Mouse (Mus musculus) forebrain, embryonic 15.5 days (tissue): Measurements from ENCODE around the gene Hhat. TPM values are rescaled to one million over a fixed set of nuclear protein-coding genes. Genes with fewer than 3 reads are reported as not detected.

Experiments used
- ATAC-seq: fragments of 200-750 bp; cut with Nextera tagmentation; replicated peaks from 2 replicates; pipeline ENCODE4 v1.8.0; 2017; ENCODE audit warnings: mild to moderate bottlenecking, moderate TSS enrichment, moderate library complexity
- H3K27ac ChIP-seq: fragments of 300-500 bp; sonication (generic); replicated peaks from 2 replicates; pipeline ENCODE4 v1.5.1; 2015; ENCODE audit warnings: mild to moderate bottlenecking, inconsistent platforms
- H3K27me3 ChIP-seq: fragments of 300-500 bp; sonication (generic); 2 replicates; pipeline ENCODE4 v1.6.1; 2015; ENCODE audit warnings: inconsistent platforms
- H3K36me3 ChIP-seq: fragments of 300-500 bp; sonication (generic); 2 replicates; pipeline ENCODE4 v1.6.1; 2015; ENCODE audit warnings: mild to moderate bottlenecking, inconsistent platforms
- H3K4me1 ChIP-seq: fragments of 300-500 bp; sonication (generic); 2 replicates; pipeline ENCODE4 v1.6.1; 2015; ENCODE audit warnings: inconsistent platforms
- H3K4me2 ChIP-seq: fragments of 300-500 bp; sonication (generic); replicated peaks from 2 replicates; pipeline ENCODE4 v1.6.1; 2015; ENCODE audit warnings: mild to moderate bottlenecking, inconsistent platforms
- H3K4me3 ChIP-seq: fragments of 300-500 bp; sonication (generic); 2 replicates; pipeline ENCODE4 v1.5.1; 2015; ENCODE audit warnings: mild to moderate bottlenecking, inconsistent platforms
- H3K9ac ChIP-seq: fragments of 300-500 bp; sonication (generic); replicated peaks from 2 replicates; pipeline ENCODE4 v1.6.1; 2015; ENCODE audit warnings: mild to moderate bottlenecking, inconsistent platforms
- H3K9me3 ChIP-seq: fragments of 300-500 bp; sonication (generic); 2 replicates; pipeline ENCODE4 v1.6.1; 2016; ENCODE audit warnings: inconsistent platforms
- WGBS: fragments of 180-500 bp; shearing (Covaris S2); methylation state at CpG from one replicate; pipeline ENCODE4 v1.1.7; 2015; ENCODE audit warnings: mixed read lengths; 5-methylcytosine and 5-hydroxymethylcytosine counted together
- polyA plus RNA-seq: library from polyadenylated mRNA; unstranded; fragments of >200 nt; fragmentation: Nextera tagmentation; extraction: Ambion mirVana; gene quantifications from 2 replicates; pipeline ENCODE4 v1.2.1, GENCODE M21; 2015

Gene Hhat
- polyA plus RNA-seq, 1 experiment from 2014 or later = 2.0 TPM

- Histone ChIP-seq H3K4me2 (no peak overlapping the region), H3K4me3 (no peak overlapping the region), H3K27ac (no peak overlapping the region), H3K9me3 (no peaks in the 10 kb centered on the region), H3K9ac (no peak overlapping the region), H3K36me3 (no peaks in the 10 kb centered on the region), H3K27me3 (no peaks in the 10 kb centered on the region), H3K4me1 (no peaks in the 10 kb centered on the region)
- WGBS = 84% methylated on average over 6 of the region's 6 CpGs
- no peak for ATAC-seq
Measured at GRCm38 (mm10) chr1:192657417-192657816, 113.6 kb downstream of the Hhat start.

DNA sequence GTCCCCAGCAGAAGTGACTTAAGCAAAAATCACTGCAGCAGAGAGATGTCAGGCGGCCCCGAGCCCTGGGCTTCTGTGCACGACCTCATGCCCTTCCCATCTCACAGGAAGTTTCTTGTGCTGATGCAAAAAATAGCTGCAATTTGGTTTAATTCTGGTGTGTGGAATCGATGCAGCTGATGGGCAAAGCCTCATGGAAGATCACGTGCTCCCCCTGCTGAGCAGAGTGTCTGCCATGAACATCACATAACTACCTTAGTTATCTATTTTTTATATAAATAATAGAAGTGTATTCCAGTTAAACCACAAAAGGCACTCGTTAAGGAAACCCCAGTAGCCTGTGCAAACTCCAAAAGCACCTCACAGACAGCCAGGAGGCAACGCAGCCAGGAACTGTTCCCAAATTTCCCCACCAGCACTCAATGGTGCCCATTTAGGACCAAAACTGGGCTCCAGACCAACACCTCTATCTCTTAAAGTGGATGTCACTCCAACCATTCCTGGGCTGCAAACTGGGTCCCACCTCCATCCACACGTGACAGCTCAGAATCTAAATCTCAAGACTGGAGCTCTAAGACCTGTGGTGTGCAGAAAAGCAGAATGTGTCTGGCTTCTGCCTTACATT is 118.9 kb downstream of the Hhat start:
- Histone ChIP-seq H3K9ac (no peak overlapping the region), H3K4me1 (no peaks in the 10 kb centered on the region), H3K27me3 (no peaks in the 10 kb centered on the region), H3K36me3 (no peaks in the 10 kb centered on the region), H3K4me3 (no peak overlapping the region), H3K4me2 (no peak overlapping the region), H3K27ac (no peak overlapping the region), H3K9me3 (no peaks in the 10 kb centered on the region)
- no peak for ATAC-seq
- WGBS = 56% methylated on average over 8 of the region's 8 CpGs

- 86% methylated on average over 7 of the region's 7 CpGs for whole genome bisulfite sequencing
- no peak for ATAC-seq
- Histone ChIP-seq H3K27ac (no peak overlapping the region), H3K27me3 (no peaks in the 10 kb centered on the region), H3K9ac (no peak overlapping the region), H3K4me3 (no peak overlapping the region), H3K4me2 (no peak overlapping the region), H3K36me3 (no peaks in the 10 kb centered on the region), H3K4me1 (no peaks in the 10 kb centered on the region), H3K9me3 (no peaks in the 10 kb centered on the region)
Measured at GRCm38 (mm10) chr1:192650586-192650985, 120.4 kb downstream of the Hhat start.

DNA sequence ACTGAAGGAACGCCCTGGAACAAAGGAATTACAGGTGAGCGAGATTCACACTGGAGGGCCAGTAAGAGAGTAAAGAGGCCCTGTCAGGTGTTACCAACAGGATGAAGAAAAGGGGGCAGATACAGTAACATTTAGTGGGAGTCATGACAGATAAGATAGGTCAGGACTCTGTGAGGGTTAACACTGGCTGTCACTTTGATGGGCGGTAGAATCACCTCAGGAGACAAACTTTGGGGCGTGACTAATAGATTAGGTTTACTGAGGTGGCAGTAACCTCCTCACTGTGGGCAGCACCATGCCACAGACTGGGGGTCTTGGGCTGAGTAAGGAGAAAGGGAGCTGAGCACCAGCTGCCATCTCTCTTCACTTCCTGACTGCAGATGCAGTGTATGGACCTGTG is 121.0 kb downstream of the Hhat start:
- H3K27ac ChIP-seq = no peak overlapping the region
- H3K9ac ChIP-seq = no peak overlapping the region
- no peak overlapping the region for H3K4me3 ChIP-seq
- H3K4me2 ChIP-seq = no peak overlapping the region
- no peak for ATAC-seq
- H3K4me1 ChIP-seq = no peaks in the 10 kb centered on the region
- no peaks in the 10 kb centered on the region for H3K9me3 ChIP-seq
- WGBS = 80% methylated on average over 4 of the region's 4 CpGs
- no peaks in the 10 kb centered on the region for H3K27me3 ChIP-seq
- H3K36me3 ChIP-seq = no peaks in the 10 kb centered on the region

DNA sequence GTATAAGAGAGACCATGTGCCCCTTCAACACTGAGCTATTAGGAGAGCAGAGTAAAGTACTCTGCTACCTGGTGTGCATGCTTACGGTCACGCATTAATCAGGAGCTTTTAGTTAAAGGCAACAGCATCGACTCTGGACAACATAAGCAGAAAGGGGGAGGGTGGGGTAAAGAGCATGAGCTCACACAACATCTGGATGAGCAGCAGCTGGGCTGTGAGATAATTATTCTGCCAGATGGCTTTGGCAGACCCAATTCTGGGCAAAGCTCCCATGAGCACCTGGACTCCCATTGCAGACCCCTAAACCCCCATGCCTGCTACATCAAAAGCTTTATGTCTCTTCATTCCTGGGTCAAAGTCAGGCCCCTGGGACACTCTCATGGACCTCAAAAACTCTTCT is 121.8 kb downstream of the Hhat start:
- H3K36me3 ChIP-seq = no peaks in the 10 kb centered on the region
- WGBS = 83% methylated on average over 3 of the region's 3 CpGs
- H3K4me2 ChIP-seq = no peak overlapping the region
- H3K27ac ChIP-seq = no peak overlapping the region
- H3K4me1 ChIP-seq = no peaks in the 10 kb centered on the region
- H3K9ac ChIP-seq = no peak overlapping the region
- H3K27me3 ChIP-seq = no peaks in the 10 kb centered on the region
- ATAC-seq = no peak
- no peak overlapping the region for H3K4me3 ChIP-seq
- no peaks in the 10 kb centered on the region for H3K9me3 ChIP-seq

- no peaks in the 10 kb centered on the region for H3K9me3 ChIP-seq
- H3K4me1 ChIP-seq = no peaks in the 10 kb centered on the region
- no peak for ATAC-seq
- WGBS = 68% methylated on average over 2 of the region's 2 CpGs
- H3K27me3 ChIP-seq = no peaks in the 10 kb centered on the region
- no peak overlapping the region for H3K4me3 ChIP-seq
- H3K36me3 ChIP-seq = no peaks in the 10 kb centered on the region
- no peak overlapping the region for H3K27ac ChIP-seq
- H3K4me2 ChIP-seq = no peak overlapping the region
- H3K9ac ChIP-seq = no peak overlapping the region
Measured at GRCm38 (mm10) chr1:192647361-192647760, 123.7 kb downstream of the Hhat start.

- no peaks in the 10 kb centered on the region for H3K9me3 ChIP-seq
- no peaks in the 10 kb centered on the region for H3K27me3 ChIP-seq
- ATAC-seq = no peak
- H3K4me3 ChIP-seq = no peak overlapping the region
- H3K36me3 ChIP-seq = no peaks in the 10 kb centered on the region
- no peaks in the 10 kb centered on the region for H3K4me1 ChIP-seq
- 59% methylated on average over 2 of the region's 2 CpGs for whole genome bisulfite sequencing
- H3K27ac ChIP-seq = no peak overlapping the region
- H3K4me2 ChIP-seq = no peak overlapping the region
- H3K9ac ChIP-seq = no peak overlapping the region
Measured at GRCm38 (mm10) chr1:192642126-192642525, 128.9 kb downstream of the Hhat start.

DNA sequence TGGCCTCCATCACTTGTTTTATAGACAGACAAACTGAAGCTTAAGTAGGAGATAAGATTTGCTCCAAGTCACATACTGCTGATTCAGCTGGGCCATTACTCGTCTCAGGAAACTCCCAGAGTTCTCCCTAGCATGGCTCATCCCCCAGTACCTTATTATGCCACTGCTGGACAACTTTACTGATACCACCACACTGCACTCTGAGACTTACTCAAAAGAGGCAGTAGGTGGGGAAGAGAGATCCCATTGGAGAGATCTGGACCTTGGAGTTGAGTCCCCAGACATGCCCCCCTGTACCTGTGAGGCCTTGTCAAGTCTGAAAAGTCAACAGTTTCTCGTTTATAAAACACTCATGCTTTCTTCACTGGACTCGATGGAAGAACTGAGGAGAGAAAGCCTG is 131.8 kb downstream of the Hhat start:
- no peaks in the 10 kb centered on the region for H3K36me3 ChIP-seq
- H3K27me3 ChIP-seq = no peaks in the 10 kb centered on the region
- H3K9ac ChIP-seq = no peak overlapping the region
- H3K4me3 ChIP-seq = no peak overlapping the region
- no peak overlapping the region for H3K27ac ChIP-seq
- 76% methylated on average over 3 of the region's 3 CpGs for WGBS
- H3K4me1 ChIP-seq = no peaks in the 10 kb centered on the region
- no peaks in the 10 kb centered on the region for H3K9me3 ChIP-seq
- ATAC-seq = no peak
- no peak overlapping the region for H3K4me2 ChIP-seq

DNA sequence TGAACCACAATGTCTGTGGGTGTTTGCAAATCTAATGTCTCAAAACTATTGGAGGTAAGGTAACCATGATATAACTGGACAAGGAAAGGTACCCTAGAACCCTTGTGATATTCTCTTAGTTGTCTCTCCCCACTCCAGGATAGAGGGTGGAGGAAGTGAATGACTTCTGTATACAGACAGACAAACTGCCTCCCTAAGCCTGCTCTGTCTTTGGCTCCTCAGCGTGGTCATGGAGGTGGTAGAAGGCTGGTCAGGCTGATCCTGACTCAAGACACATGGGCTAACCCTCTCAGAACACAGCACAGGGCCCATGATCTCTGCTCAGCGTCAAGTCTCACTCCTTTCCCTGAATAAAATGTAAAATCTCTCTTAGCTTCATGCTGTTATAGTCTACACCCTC is 149.2 kb downstream of the Hhat start:
- Histone ChIP-seq H3K27me3 (no peaks in the 10 kb centered on the region), H3K27ac (no peak overlapping the region), H3K4me2 (no peak overlapping the region), H3K36me3 (no peaks in the 10 kb centered on the region), H3K9me3 (no peaks in the 10 kb centered on the region), H3K4me1 (no peaks in the 10 kb centered on the region), H3K4me3 (no peak overlapping the region), H3K9ac (no peak overlapping the region)
- 94% methylated on average over 2 of the region's 2 CpGs for WGBS
- ATAC-seq = no peak

DNA sequence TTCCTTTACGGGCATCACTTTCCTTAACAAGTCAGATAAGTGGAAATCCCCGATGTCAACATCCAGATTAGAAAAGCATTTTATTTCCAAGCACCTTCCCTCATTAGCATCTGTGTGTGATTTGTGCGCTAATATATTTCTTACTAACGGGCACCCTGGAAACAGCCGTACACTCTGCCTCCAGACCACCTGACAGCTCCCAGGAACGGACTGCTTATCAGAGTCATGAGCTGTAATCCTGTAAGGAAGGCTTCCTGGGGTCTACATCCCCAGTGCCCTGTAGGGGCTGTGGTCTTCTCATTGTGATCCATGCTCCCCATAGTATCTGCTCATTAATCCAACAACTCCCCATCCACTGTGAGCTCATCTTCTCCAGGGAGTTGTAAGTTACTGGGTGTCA is 157.8 kb downstream of the Hhat start:
- H3K4me1 ChIP-seq = no peaks in the 10 kb centered on the region
- WGBS = 22% methylated on average over 6 of the region's 6 CpGs
- H3K4me2 ChIP-seq = no peak overlapping the region
- no peaks in the 10 kb centered on the region for H3K36me3 ChIP-seq
- H3K27me3 ChIP-seq = no peaks in the 10 kb centered on the region
- H3K4me3 ChIP-seq = no peak overlapping the region
- ATAC-seq = no peak
- no peaks in the 10 kb centered on the region for H3K9me3 ChIP-seq
- no peak overlapping the region for H3K9ac ChIP-seq
- no peak overlapping the region for H3K27ac ChIP-seq

DNA sequence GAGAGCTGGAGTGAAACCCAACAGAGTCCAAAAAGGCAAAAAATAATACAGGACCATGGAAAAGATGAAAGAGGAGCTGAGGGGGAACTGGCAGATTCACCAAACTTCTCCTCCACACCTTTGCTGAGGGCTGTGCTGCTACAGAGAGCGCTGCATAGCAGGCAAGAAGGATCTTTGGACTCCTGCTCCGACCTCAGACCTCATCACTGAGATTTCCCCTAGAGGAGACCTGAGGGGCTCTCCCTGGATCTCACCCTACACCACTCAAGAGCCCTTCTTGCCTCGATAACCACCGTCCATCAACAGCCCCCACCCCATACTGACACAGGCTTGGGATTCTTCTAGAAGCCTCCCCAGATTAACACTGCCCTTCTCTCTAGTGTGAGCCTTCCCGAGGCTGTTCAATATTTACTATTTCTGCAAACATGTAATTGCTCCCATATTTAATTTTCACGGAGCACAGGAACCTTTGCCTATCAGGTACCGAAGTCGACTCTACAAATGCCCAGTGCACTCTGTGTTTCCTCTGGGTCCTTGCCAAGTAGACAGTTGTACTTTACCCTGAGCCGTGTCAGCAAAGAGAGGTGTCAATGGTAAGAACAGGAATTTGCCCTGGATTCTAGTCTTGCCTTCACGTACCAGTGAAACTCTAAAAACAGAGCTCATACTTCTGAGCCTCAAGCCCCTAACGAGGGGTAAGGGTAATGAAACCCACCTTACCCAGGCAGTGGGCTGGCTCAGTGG is 158.9 kb downstream of the Hhat start:
- Histone ChIP-seq H3K27ac (no peak overlapping the region), H3K9me3 (no peaks in the 10 kb centered on the region), H3K27me3 (no peaks in the 10 kb centered on the region), H3K4me1 (no peaks in the 10 kb centered on the region), H3K9ac (no peak overlapping the region), H3K4me3 (no peak overlapping the region), H3K4me2 (no peak overlapping the region), H3K36me3 (no peaks in the 10 kb centered on the region)
- WGBS = 83% methylated on average over 11 of the region's 11 CpGs
- ATAC-seq = no peak

DNA sequence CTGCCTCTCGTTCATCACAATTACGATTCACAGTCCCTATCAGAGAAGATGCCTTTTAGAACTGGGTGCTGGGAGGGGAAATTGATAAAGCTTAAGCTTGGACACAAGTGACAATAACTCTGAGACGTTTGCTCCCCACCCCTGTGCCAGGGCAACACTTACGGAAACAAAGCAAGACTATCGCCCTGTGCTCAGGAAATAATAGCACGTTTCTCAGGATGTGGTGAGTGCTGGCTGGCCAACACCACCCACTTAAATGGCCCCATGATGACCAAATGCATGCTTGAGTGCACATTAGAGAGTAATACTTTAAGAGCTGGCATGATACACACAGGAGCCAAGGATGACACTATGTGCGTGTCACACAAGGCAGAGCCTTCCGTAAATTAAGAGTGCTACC is 164.1 kb downstream of the Hhat start:
- no peaks in the 10 kb centered on the region for H3K36me3 ChIP-seq
- H3K9ac ChIP-seq = no peak overlapping the region
- no peak overlapping the region for H3K4me3 ChIP-seq
- H3K27ac ChIP-seq = no peak overlapping the region
- H3K4me1 ChIP-seq = peaks cover 2% of the 10 kb centered on the region; the same call in 1 of the 2 replicates
- no peak for ATAC-seq
- H3K4me2 ChIP-seq = no peak overlapping the region
- no peaks in the 10 kb centered on the region for H3K9me3 ChIP-seq
- 82% methylated on average over 8 of the region's 8 CpGs for WGBS
- H3K27me3 ChIP-seq = no peaks in the 10 kb centered on the region

DNA sequence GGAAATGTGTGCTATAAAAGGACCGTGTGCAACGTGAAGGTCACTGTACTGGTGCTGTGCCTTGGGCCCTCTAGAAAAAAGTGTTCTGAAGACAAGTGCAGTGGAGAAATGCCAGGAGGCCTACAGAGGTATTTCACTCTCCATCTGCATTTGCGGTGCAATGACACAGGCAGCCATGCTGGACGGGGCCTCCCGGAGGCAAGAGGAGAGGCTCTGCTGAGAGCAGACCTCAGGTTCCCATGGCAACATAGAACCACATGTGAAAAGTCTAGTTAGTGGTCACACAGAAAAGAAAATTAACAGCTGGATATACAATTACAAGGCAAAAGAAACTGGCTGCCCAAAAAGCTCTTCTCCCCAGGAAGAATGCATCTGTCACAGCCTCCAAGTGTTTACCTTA is 166.6 kb downstream of the Hhat start:
- Histone ChIP-seq H3K4me3 (no peak overlapping the region), H3K9me3 (no peaks in the 10 kb centered on the region), H3K4me2 (no peak overlapping the region), H3K36me3 (no peaks in the 10 kb centered on the region), H3K27ac (no peak overlapping the region), H3K4me1 (peaks cover 2% of the 10 kb centered on the region; the same call in 1 of the 2 replicates), H3K27me3 (no peaks in the 10 kb centered on the region), H3K9ac (no peak overlapping the region)
- WGBS = 66% methylated on average over 5 of the region's 5 CpGs
- ATAC-seq = no peak
